In genomic region chr4:41638828-41639213, GRCm38 (mm10) we compare ENCODE assay signal across 8 mouse cellular contexts. TPM values are rescaled to one million over a fixed set of nuclear protein-coding genes. Genes with fewer than 3 reads are reported as not detected.
DNase-seq lines count a peak whose midpoint lies in the region; ATAC-seq and TF ChIP-seq lines count a peak whose summit lies in the region.
"Had no signal": no experiment of that assay in that cellular context is flagged by ENCODE, and none has a peak within 500 bp of the region (broad histone marks: within the 10 kb centered on the region; RNA-seq: fewer than 3 reads in every experiment).

No protein-coding gene starts in this region.

- ATAC-seq in lung, embryonic 14.5 days (ENCODE audit: insufficient read depth), result no peak
- ATAC-seq in forebrain, embryonic 13.5 days, result no peak
- no peak for ATAC-seq in limb, embryonic 11.5 days (ENCODE audit: insufficient number of reproducible peaks, low FRiP score, low TSS enrichment, low read depth)
- ATAC-seq in stomach, postnatal 0 days (ENCODE audit: low FRiP score, low TSS enrichment), result no peak

- no peak for TF ChIP-seq EP300 in stomach, postnatal 0 days (optimal IDR thresholded peaks at IDR 0.05)

- peaks cover 12% of the 10 kb centered on the region; the same call in 1 of the 2 replicates for H3K4me1 ChIP-seq in lung, embryonic 14.5 days (ENCODE audit: insufficient read depth)
- H3K4me1 ChIP-seq in forebrain, embryonic 13.5 days, result peaks cover 43% of the 10 kb centered on the region
- peaks cover 26% of the 10 kb centered on the region for H3K4me1 ChIP-seq in limb, embryonic 11.5 days (ENCODE audit: control insufficient read depth, insufficient read depth, low read length)
- no peaks in the 10 kb centered on the region for H3K4me1 ChIP-seq in stomach, postnatal 0 days (replicated peaks; ENCODE audit: control insufficient read depth, insufficient read depth)

- no peak overlapping the region for H3K27ac ChIP-seq in lung, embryonic 14.5 days (ENCODE audit: low read depth)
- peak overlapping the region; percentile 86; the same call in 1 of the 2 replicates for H3K27ac ChIP-seq in forebrain, embryonic 13.5 days
- no peak overlapping the region for H3K27ac ChIP-seq in limb, embryonic 11.5 days (replicated peaks; ENCODE audit: low read depth, low read length)
- H3K27ac ChIP-seq in stomach, postnatal 0 days (replicated peaks), result 0 out of 2 replicates have a peak overlapping the region, but pooled peaks have one; percentile 13

- no peak for TF ChIP-seq CTCF in lung, embryonic 14.5 days (IDR thresholded peaks at IDR 0.05; ENCODE audit: low read depth)
- no peak for TF ChIP-seq CTCF in stomach, postnatal 0 days (IDR thresholded peaks at IDR 0.05; ENCODE audit: low read depth)

- peak overlapping the region; percentile 5; the same call in 1 of the 2 replicates for H3K9ac ChIP-seq in lung, embryonic 14.5 days
- peak overlapping the region; percentile 96 for H3K9ac ChIP-seq in forebrain, embryonic 13.5 days
- no peak overlapping the region for H3K9ac ChIP-seq in limb, embryonic 11.5 days (ENCODE audit: low read length)
- H3K9ac ChIP-seq in stomach, postnatal 0 days (ENCODE audit: low read length), result no peak overlapping the region

- no peak for DNase-seq in lung, embryonic 14.5 days
- no peak for DNase-seq in lung, postnatal 14 days
- DNase-seq in limb, embryonic 11.5 days (ENCODE audit: low spot score), result no peak
- no peak for DNase-seq in stomach, postnatal 0 days (ENCODE audit: low spot score)
- no peak for DNase-seq in thymus, postnatal 25 days
- DNase-seq in ovary, postnatal 14 days (ENCODE audit: low spot score), result no peak
- DNase-seq: left cerebral cortex, postnatal 4 days had no signal

- no peaks in the 10 kb centered on the region for H3K9me3 ChIP-seq in lung, embryonic 14.5 days (ENCODE audit: low read depth, low read length)
- no peaks in the 10 kb centered on the region for H3K9me3 ChIP-seq in forebrain, embryonic 13.5 days (replicated peaks)
- no peaks in the 10 kb centered on the region for H3K9me3 ChIP-seq in limb, embryonic 11.5 days (ENCODE audit: control insufficient read depth, low read length)
- H3K9me3 ChIP-seq in stomach, postnatal 0 days (ENCODE audit: control insufficient read depth, low read length), result no peaks in the 10 kb centered on the region

- H3K36me3 ChIP-seq in lung, embryonic 14.5 days (ENCODE audit: insufficient read depth), result no peaks in the 10 kb centered on the region
- peaks cover 16% of the 10 kb centered on the region; the same call in 1 of the 2 replicates for H3K36me3 ChIP-seq in forebrain, embryonic 13.5 days (ENCODE audit: poor library complexity, severe bottlenecking)
- no peaks in the 10 kb centered on the region; the same call in 1 of the 2 replicates for H3K36me3 ChIP-seq in limb, embryonic 11.5 days (ENCODE audit: control insufficient read depth, insufficient read depth, low read length)
- H3K36me3 ChIP-seq in stomach, postnatal 0 days (ENCODE audit: control insufficient read depth, insufficient read depth, low read length), result no peaks in the 10 kb centered on the region

- 0 out of 2 replicates have a peak overlapping the region, but pooled peaks have one; percentile 58 for H3K4me3 ChIP-seq in lung, embryonic 14.5 days (ENCODE audit: low read depth, low read length)
- peak overlapping the region; percentile 66 for H3K4me3 ChIP-seq in forebrain, embryonic 13.5 days
- H3K4me3 ChIP-seq in limb, embryonic 11.5 days (ENCODE audit: low read depth, low read length), result no peak overlapping the region; the same call in 1 of the 2 replicates
- H3K4me3 ChIP-seq in stomach, postnatal 0 days (ENCODE audit: low read depth, low read length), result peak overlapping the region; percentile 59

- H3K27me3 ChIP-seq in lung, embryonic 14.5 days (ENCODE audit: insufficient read depth, low read length), result no peaks in the 10 kb centered on the region; the same call in 1 of the 2 replicates
- peaks cover 11% of the 10 kb centered on the region for H3K27me3 ChIP-seq in forebrain, embryonic 13.5 days
- peaks cover 4% of the 10 kb centered on the region; the same call in 1 of the 2 replicates for H3K27me3 ChIP-seq in limb, embryonic 11.5 days (ENCODE audit: control insufficient read depth, insufficient read depth, low read length)
- no peaks in the 10 kb centered on the region for H3K27me3 ChIP-seq in stomach, postnatal 0 days (ENCODE audit: control insufficient read depth, insufficient read depth, low read length)

- 84% methylated on average over 6 of the region's 6 CpGs for WGBS in lung, embryonic 14.5 days
- WGBS in forebrain, embryonic 13.5 days, result 77% methylated on average over 6 of the region's 6 CpGs
- 76% methylated on average over 6 of the region's 6 CpGs for WGBS in limb, embryonic 11.5 days
- WGBS in stomach, postnatal 0 days, result 79% methylated on average over 6 of the region's 6 CpGs

- peak overlapping the region; percentile 87 for H3K4me2 ChIP-seq in lung, embryonic 14.5 days
- peak overlapping the region; percentile 73 for H3K4me2 ChIP-seq in forebrain, embryonic 13.5 days
- peak overlapping the region; percentile 67 for H3K4me2 ChIP-seq in limb, embryonic 11.5 days (ENCODE audit: low read depth, severe bottlenecking)
- peak overlapping the region; percentile 65 for H3K4me2 ChIP-seq in stomach, postnatal 0 days (replicated peaks; ENCODE audit: low read depth)

RNA-seq across cellular contexts. Expression of gene Enho, which starts 1.3 kb away (rescaled TPM):
- 11.5 and 15.4 TPM in 2 replicates for polyA plus RNA-seq in lung, embryonic 14.5 days (2014; fragmentation: Nextera tagmentation; extraction: Ambion mirVana)
- polyA plus RNA-seq in forebrain, embryonic 13.5 days (2015; fragmentation: Nextera tagmentation; extraction: Ambion mirVana), result 47.8 and 50.6 TPM in 2 replicates
- polyA plus RNA-seq in limb, embryonic 11.5 days (2014; fragmentation: Nextera tagmentation; extraction: Ambion mirVana), result 20.8 and 22.5 TPM in 2 replicates
- polyA plus RNA-seq in stomach, postnatal 0 days (2015; fragmentation: Nextera tagmentation; extraction: Ambion mirVana), result 50.5 and 55.4 TPM in 2 replicates

RNA-seq across cellular contexts. Expression of gene Cntfr, which starts 58.1 kb away (rescaled TPM):
- 8.2 and 9.6 TPM in 2 replicates for polyA plus RNA-seq in lung, embryonic 14.5 days (2014; fragmentation: Nextera tagmentation; extraction: Ambion mirVana)
- polyA plus RNA-seq in forebrain, embryonic 13.5 days (2015; fragmentation: Nextera tagmentation; extraction: Ambion mirVana), result 21.1 and 21.8 TPM in 2 replicates
- polyA plus RNA-seq in limb, embryonic 11.5 days (2014; fragmentation: Nextera tagmentation; extraction: Ambion mirVana), result 5.6 and 9.2 TPM in 2 replicates
- polyA plus RNA-seq in stomach, postnatal 0 days (2015; fragmentation: Nextera tagmentation; extraction: Ambion mirVana), result 4.3 and 5.9 TPM in 2 replicates

Comparison
In these comparisons a context has a peak if more than half of its experiments do, and no peak if none do; other contexts are left out.
1. H3K27ac ChIP-seq: peak in forebrain, embryonic 13.5 days (single experiment) and stomach, postnatal 0 days (single experiment); none in lung, embryonic 14.5 days (single experiment) and limb, embryonic 11.5 days (single experiment).
2. H3K9ac ChIP-seq: peak in lung, embryonic 14.5 days (single experiment) and forebrain, embryonic 13.5 days (single experiment); none in limb, embryonic 11.5 days (single experiment) and stomach, postnatal 0 days (single experiment).
3. Peak in every context shown above with its lines, with median percentiles within 50 percentile points of each other: H3K4me2 ChIP-seq.